Mouse (Mus musculus) urinary bladder, adult 2 months (tissue): ENCODE data around the gene Tagln2. TPM values are rescaled to one million over a fixed set of nuclear protein-coding genes. Genes with fewer than 3 reads are reported as not detected.
A peak's percentile ranks its signal among the peaks of the same experiment; 100 is the strongest.

Experiments
- DNase-seq: peaks from one replicate; pipeline ENCODE4 v3.0.0; 2022; ENCODE audit warnings: low spot score
- polyA plus RNA-seq: library from polyadenylated mRNA; depleted of rRNA; stranded (reverse); fragments of >200 nt; gene quantifications from 2 replicates; pipeline ENCODE4 v1.2.3, GENCODE M21; 2012; rRNA removed

Tagln2 gene
- polyA plus RNA-seq, 1 experiment: 175 TPM

GRCm38 (mm10) chr1:172526380-172527081 lies 26.7 kb downstream of the Tagln2 start:
- no peak for DNase-seq

GRCm38 (mm10) chr1:172527431-172527830 lies 27.6 kb downstream of the Tagln2 start:
- DNase-seq: no peak

- peak; percentile 69 for DNase-seq
Measured at GRCm38 (mm10) chr1:172528701-172529100, 28.9 kb downstream of the Tagln2 start.

- DNase-seq: no peak
Measured at GRCm38 (mm10) chr1:172530544-172531220, 30.8 kb downstream of the Tagln2 start.

GRCm38 (mm10) chr1:172532551-172532950 lies 32.7 kb downstream of the Tagln2 start:
- DNase-seq: no peak

- no peak for DNase-seq
Measured at GRCm38 (mm10) chr1:172535116-172535515, 35.3 kb downstream of the Tagln2 start.

GRCm38 (mm10) chr1:172539827-172540226 lies 40.0 kb downstream of the Tagln2 start:
- no peak for DNase-seq

GRCm38 (mm10) chr1:172540283-172540820 lies 40.5 kb downstream of the Tagln2 start:
- no peak for DNase-seq

GRCm38 (mm10) chr1:172546062-172546461 lies 46.2 kb downstream of the Tagln2 start:
- no peak for DNase-seq

- no peak for DNase-seq
Measured at GRCm38 (mm10) chr1:172548501-172548900, 48.7 kb downstream of the Tagln2 start.

- DNase-seq: no peak
Measured at GRCm38 (mm10) chr1:172549314-172549713, 49.5 kb downstream of the Tagln2 start.

- DNase-seq: no peak
Measured at GRCm38 (mm10) chr1:172549717-172550116, 49.9 kb downstream of the Tagln2 start.

GRCm38 (mm10) chr1:172550551-172550951 lies 50.7 kb downstream of the Tagln2 start:
- no peak for DNase-seq

GRCm38 (mm10) chr1:172551009-172551408 lies 51.2 kb downstream of the Tagln2 start:
- no peak for DNase-seq

GRCm38 (mm10) chr1:172552623-172553022 lies 52.8 kb downstream of the Tagln2 start:
- no peak for DNase-seq

- no peak for DNase-seq
Measured at GRCm38 (mm10) chr1:172555638-172556037, 55.8 kb downstream of the Tagln2 start, which contains the start of gene Vsig8. Vsig8 (plus strand) TSS chr1:172555938.

Other genes with a start within 250 kb of the Tagln2 start
- not detected in 2 replicates for gene Atp1a4, start 241.6 kb upstream of the Tagln2 start, polyA plus RNA-seq
- 54.7 and 60.0 TPM in 2 replicates for gene Igsf8, start 238.4 kb upstream of the Tagln2 start, polyA plus RNA-seq
- 44.1 and 57.0 TPM in 2 replicates for gene Atp1a2, start 202.0 kb upstream of the Tagln2 start, polyA plus RNA-seq
- gene Kcnj9, start 170.7 kb upstream of the Tagln2 start, polyA plus RNA-seq: 0.04 and 0.23 TPM in 2 replicates
- 0.39 and 0.52 TPM in 2 replicates for gene Kcnj10, start 158.8 kb upstream of the Tagln2 start, polyA plus RNA-seq
- gene Pigm, start 123.5 kb upstream of the Tagln2 start, polyA plus RNA-seq: 10.3 and 11.5 TPM in 2 replicates
- gene Slamf9, start 24.7 kb upstream of the Tagln2 start, polyA plus RNA-seq: 5.1 and 6.9 TPM in 2 replicates
- gene Igsf9, start 18.3 kb upstream of the Tagln2 start, polyA plus RNA-seq: 12.5 and 14.1 TPM in 2 replicates
- gene Cfap45, start 20.8 kb downstream of the Tagln2 start, polyA plus RNA-seq: 0.66 and 1.2 TPM in 2 replicates
- 0.40 and 0.50 TPM in 2 replicates for gene Vsig8, start 55.9 kb downstream of the Tagln2 start, polyA plus RNA-seq
- gene Slamf8, start 90.5 kb downstream of the Tagln2 start, polyA plus RNA-seq: 3.7 and 6.3 TPM in 2 replicates
- gene Fcrl6, start 102.5 kb downstream of the Tagln2 start, polyA plus RNA-seq: not detected in 2 replicates
- gene Dusp23, start 132.9 kb downstream of the Tagln2 start, polyA plus RNA-seq: 18.2 and 20.3 TPM in 2 replicates
- not detected in 2 replicates for gene Crp, start 198.0 kb downstream of the Tagln2 start, polyA plus RNA-seq